Mouse (Mus musculus) intestine, embryonic 14.5 days (tissue): ENCODE measurements around the gene Micu1. TPM values are rescaled to one million over a fixed set of nuclear protein-coding genes. Genes with fewer than 3 reads are reported as not detected.
A peak's percentile ranks its signal among the peaks of the same experiment; 100 is the strongest.

ENCODE experiments used
- ATAC-seq: fragments of 200-750 bp; cut with Nextera tagmentation; replicated peaks from 2 replicates; pipeline ENCODE4 v1.8.0; 2017; ENCODE audit warnings: low read depth, moderate number of reproducible peaks, moderate TSS enrichment, moderate library complexity; ENCODE audit not compliant: low FRiP score, low TSS enrichment
- DNase-seq: peaks from one replicate; pipeline ENCODE4 v3.0.0-alpha.2; 2018; ENCODE audit warnings: low spot score
- H3K27ac ChIP-seq: fragments of 300-500 bp; sonication (generic); 2 replicates; pipeline ENCODE4 v1.5.1; 2014; ENCODE audit warnings: low read depth, mild to moderate bottlenecking, control low read depth
- H3K27me3 ChIP-seq: fragments of 300-500 bp; sonication (generic); replicated peaks from 2 replicates; pipeline ENCODE4 v1.6.1; 2014; ENCODE audit warnings: low read length, control low read depth; ENCODE audit not compliant: control insufficient read depth, insufficient read depth
- H3K36me3 ChIP-seq: fragments of 300-500 bp; sonication (generic); 2 replicates; pipeline ENCODE4 v1.6.1; 2014; ENCODE audit warnings: low read length, control low read depth; ENCODE audit not compliant: control insufficient read depth, insufficient read depth
- H3K4me1 ChIP-seq: fragments of 300-500 bp; sonication (generic); replicated peaks from 2 replicates; pipeline ENCODE4 v1.6.1; 2014; ENCODE audit warnings: low read length, control low read depth, mixed read lengths; ENCODE audit not compliant: control insufficient read depth, insufficient read depth
- H3K4me2 ChIP-seq: fragments of 300-500 bp; sonication (generic); 2 replicates; pipeline ENCODE4 v1.6.1; 2014; ENCODE audit warnings: low read length
- H3K4me3 ChIP-seq: fragments of 300-500 bp; sonication (generic); 2 replicates; pipeline ENCODE4 v1.5.1; 2014; ENCODE audit warnings: low read depth, low read length, control low read depth, mixed read lengths
- H3K9ac ChIP-seq: fragments of 300-500 bp; sonication (generic); 2 replicates; pipeline ENCODE4 v1.6.1; 2014; ENCODE audit warnings: mild to moderate bottlenecking, low read length
- H3K9me3 ChIP-seq: fragments of 300-500 bp; sonication (generic); 2 replicates; pipeline ENCODE4 v1.6.1; 2016; ENCODE audit warnings: low read length, control low read depth; ENCODE audit not compliant: control insufficient read depth
- WGBS: fragments of 180-500 bp; shearing (Covaris S2); extraction: QIAGEN DNeasy Blood & Tissue Kit; methylation state at CpG from one replicate; pipeline ENCODE4 v1.1.7; 2014; 5-methylcytosine and 5-hydroxymethylcytosine counted together
- polyA plus RNA-seq: library from polyadenylated mRNA; unstranded; fragments of >200 nt; fragmentation: Nextera tagmentation; extraction: Ambion mirVana; gene quantifications from 2 replicates; pipeline ENCODE4 v1.2.1, GENCODE M21; 2014

Gene Micu1
- polyA plus RNA-seq, 1 experiment from 2014 or later, result 65.8 TPM

- H3K4me1 ChIP-seq, result peaks cover 6% of the 10 kb centered on the region; the same call in 1 of the 2 replicates
- H3K4me2 ChIP-seq, result no peak overlapping the region
- WGBS, result 78% methylated on average over 7 of the region's 7 CpGs
- no peak overlapping the region for H3K4me3 ChIP-seq
- H3K27ac ChIP-seq, result no peak overlapping the region
- H3K27me3 ChIP-seq, result no peaks in the 10 kb centered on the region
- no peaks in the 10 kb centered on the region for H3K9me3 ChIP-seq
- H3K9ac ChIP-seq, result no peak overlapping the region
- no peak for DNase-seq
- no peak for ATAC-seq
- 0 out of 2 replicates have a peak, but pooled peaks cover 4% of the 10 kb centered on the region for H3K36me3 ChIP-seq
Measured at GRCm38 (mm10) chr10:59814505-59815155, 112.4 kb downstream of the Micu1 start.

GRCm38 (mm10) chr10:59816569-59816968, 114.3 kb downstream of the Micu1 start:
- H3K27ac ChIP-seq, result no peak overlapping the region
- no peak for ATAC-seq
- 79% methylated on average over 6 of the region's 6 CpGs for WGBS

GRCm38 (mm10) chr10:59817528-59817927, 115.3 kb downstream of the Micu1 start:
- Histone ChIP-seq H3K9ac (no peak overlapping the region), H3K4me2 (no peak overlapping the region), H3K36me3 (0 out of 2 replicates have a peak, but pooled peaks cover 4% of the 10 kb centered on the region), H3K27ac (no peak overlapping the region), H3K9me3 (no peaks in the 10 kb centered on the region), H3K4me1 (peaks cover 4% of the 10 kb centered on the region; the same call in 1 of the 2 replicates), H3K4me3 (no peak overlapping the region), H3K27me3 (no peaks in the 10 kb centered on the region)
- 54% methylated on average over 2 of the region's 2 CpGs for WGBS
- DNase-seq (no peak), ATAC-seq (no peak)

More at GRCm38 (mm10) chr10:59816569-59816968, 114.3 kb downstream of the Micu1 start:
- H3K9ac ChIP-seq, result no peak overlapping the region
- no peak overlapping the region for H3K4me2 ChIP-seq
- no peak overlapping the region for H3K4me3 ChIP-seq
- H3K27me3 ChIP-seq, result no peaks in the 10 kb centered on the region
- no peak for DNase-seq
- peaks cover 6% of the 10 kb centered on the region; the same call in 1 of the 2 replicates for H3K4me1 ChIP-seq
- no peaks in the 10 kb centered on the region for H3K9me3 ChIP-seq
- H3K36me3 ChIP-seq, result 0 out of 2 replicates have a peak, but pooled peaks cover 4% of the 10 kb centered on the region

- 82% methylated on average over 8 of the region's 8 CpGs for WGBS
- no peak overlapping the region for H3K4me2 ChIP-seq
- ATAC-seq (no peak), DNase-seq (no peak)
- H3K36me3 ChIP-seq, result 0 out of 2 replicates have a peak, but pooled peaks cover 4% of the 10 kb centered on the region
- no peak overlapping the region for H3K4me3 ChIP-seq
- H3K27me3 ChIP-seq, result no peaks in the 10 kb centered on the region
- no peak overlapping the region for H3K27ac ChIP-seq
- no peak overlapping the region for H3K9ac ChIP-seq
- no peaks in the 10 kb centered on the region for H3K9me3 ChIP-seq
- no peaks in the 10 kb centered on the region for H3K4me1 ChIP-seq
Measured at GRCm38 (mm10) chr10:59817991-59818390, 115.7 kb downstream of the Micu1 start.

- 73% methylated on average over 9 of the region's 9 CpGs for WGBS
Measured at GRCm38 (mm10) chr10:59819146-59819545, 116.9 kb downstream of the Micu1 start.

GRCm38 (mm10) chr10:59820886-59821285, 118.6 kb downstream of the Micu1 start:
- H3K9ac ChIP-seq, result no peak overlapping the region
- no peak for ATAC-seq
- no peak overlapping the region for H3K4me2 ChIP-seq
- H3K27me3 ChIP-seq, result no peaks in the 10 kb centered on the region
- no peak overlapping the region for H3K4me3 ChIP-seq
- H3K4me1 ChIP-seq, result no peaks in the 10 kb centered on the region
- H3K27ac ChIP-seq, result no peak overlapping the region
- no peaks in the 10 kb centered on the region for H3K36me3 ChIP-seq
- DNase-seq, result no peak
- 83% methylated on average over 5 of the region's 5 CpGs for WGBS
- no peaks in the 10 kb centered on the region for H3K9me3 ChIP-seq

More at GRCm38 (mm10) chr10:59819146-59819545, 116.9 kb downstream of the Micu1 start:
- H3K27ac ChIP-seq, result no peak overlapping the region
- H3K36me3 ChIP-seq, result 0 out of 2 replicates have a peak, but pooled peaks cover 3% of the 10 kb centered on the region
- no peak for DNase-seq
- H3K27me3 ChIP-seq, result no peaks in the 10 kb centered on the region
- no peak overlapping the region for H3K4me3 ChIP-seq
- no peaks in the 10 kb centered on the region for H3K4me1 ChIP-seq
- H3K9me3 ChIP-seq, result no peaks in the 10 kb centered on the region
- no peak for ATAC-seq
- no peak overlapping the region for H3K4me2 ChIP-seq
- H3K9ac ChIP-seq, result no peak overlapping the region

GRCm38 (mm10) chr10:59821334-59822066, 119.2 kb downstream of the Micu1 start:
- Histone ChIP-seq H3K27ac (no peak overlapping the region), H3K4me3 (no peak overlapping the region), H3K27me3 (no peaks in the 10 kb centered on the region), H3K36me3 (no peaks in the 10 kb centered on the region), H3K9me3 (no peaks in the 10 kb centered on the region), H3K4me2 (no peak overlapping the region), H3K4me1 (no peaks in the 10 kb centered on the region), H3K9ac (no peak overlapping the region)
- DNase-seq (no peak), ATAC-seq (0 out of 2 replicates have a peak, but pooled peaks have one; percentile 3)
- WGBS, result 95% methylated on average over 3 of the region's 7 CpGs

GRCm38 (mm10) chr10:59822857-59823256, 120.6 kb downstream of the Micu1 start:
- Histone ChIP-seq H3K4me1 (no peaks in the 10 kb centered on the region), H3K27me3 (no peaks in the 10 kb centered on the region), H3K9me3 (no peaks in the 10 kb centered on the region), H3K9ac (no peak overlapping the region), H3K36me3 (peaks cover 10% of the 10 kb centered on the region), H3K27ac (no peak overlapping the region), H3K4me3 (no peak overlapping the region), H3K4me2 (no peak overlapping the region)
- DNase-seq (no peak), ATAC-seq (no peak)
- 82% methylated on average over 10 of the region's 10 CpGs for WGBS
